Mouse (Mus musculus) gastrocnemius, adult 8-10 months (tissue): ENCODE data around the gene Mfsd11. TPM values are rescaled to one million over a fixed set of nuclear protein-coding genes. Genes with fewer than 3 reads are reported as not detected.

ENCODE experiments used
- total RNA-seq, 4 experiments: library from RNA; stranded (reverse); gene quantifications; 2 replicates each; pipeline ENCODE4 v1.2.4; 2022

The Mfsd11 gene
- total RNA-seq, 4 experiments from 2014 or later = 21.7 to 23.9 (median 22.7) TPM

Other genes with a start within 250 kb of the Mfsd11 start
- 10 to 100 TPM; 10.6 to 19.9 (median 11.2) TPM for gene Rhbdf2, start 225.4 kb upstream of the Mfsd11 start, total RNA-seq
- under 1 TPM in 2 of 4 experiments, not detected in 2; 0.29 to 0.51 TPM for gene Prcd, start 198.9 kb upstream of the Mfsd11 start, total RNA-seq
- 10 to 100 TPM in 2 of 4 experiments, 1 to 10 TPM in 2; 6.4 to 14.4 (median 10.1) TPM for gene Cygb, start 198.1 kb upstream of the Mfsd11 start, total RNA-seq
- gene St6galnac1, start 76.9 kb upstream of the Mfsd11 start, total RNA-seq = not detected
- gene Mxra7, start 24.4 kb upstream of the Mfsd11 start, total RNA-seq = 1 to 10 TPM; 5.4 to 9.4 (median 8.1) TPM
- 10 to 100 TPM; 44.9 to 48.8 (median 45.4) TPM for gene Mettl23, start 9.2 kb upstream of the Mfsd11 start, total RNA-seq
- 10 to 100 TPM; 17.7 to 27.2 (median 21.4) TPM for gene Jmjd6, start 9.0 kb upstream of the Mfsd11 start, total RNA-seq
- 10 to 100 TPM; 63.8 to 81.3 (median 70.7) TPM for gene Srsf2, start 654 bp downstream of the Mfsd11 start, total RNA-seq
- not detected for gene Mgat5b, start 66.4 kb downstream of the Mfsd11 start, total RNA-seq